Mouse (Mus musculus) c-Kit-positive CD71-positive TER-119-positive erythroid progenitor cells, embryonic 14.5 days (primary cell): ENCODE results near the gene Ncl.

Source experiments
- DNase-seq: peaks from one replicate; pipeline ENCODE4 v3.0.0-alpha.2; 2013; ENCODE audit warnings: low spot score

Ncl gene

GRCm38 (mm10) chr1:86358906-86359797, at the start of gene Ncl:
TSS of gene Ncl (minus strand) at chr1:86359400.
- DNase-seq = peak; percentile 99

DNA sequence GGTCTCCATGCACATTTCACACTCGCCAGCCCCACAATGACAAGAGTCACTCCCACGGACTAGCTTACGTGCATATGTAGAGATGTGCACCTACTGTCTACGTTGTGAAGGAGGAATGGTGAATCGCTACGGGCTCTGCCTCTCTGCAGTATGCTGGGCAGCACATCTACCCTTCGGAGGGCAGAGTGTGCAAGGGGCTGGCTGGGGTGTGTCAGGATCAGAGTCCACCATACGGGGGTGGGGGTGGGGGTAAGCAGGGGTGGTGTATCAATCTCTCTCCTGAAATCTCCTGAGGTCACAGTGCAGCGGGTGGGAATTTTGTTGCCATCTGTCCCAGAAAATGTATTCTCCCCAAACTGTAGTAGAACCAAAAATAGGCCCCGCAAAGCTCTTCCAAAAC, 49.3 kb upstream of the Ncl start:
- no peak for DNase-seq

GRCm38 (mm10) chr1:86406914-86407313, 47.7 kb upstream of the Ncl start:
- DNase-seq = no peak

DNA sequence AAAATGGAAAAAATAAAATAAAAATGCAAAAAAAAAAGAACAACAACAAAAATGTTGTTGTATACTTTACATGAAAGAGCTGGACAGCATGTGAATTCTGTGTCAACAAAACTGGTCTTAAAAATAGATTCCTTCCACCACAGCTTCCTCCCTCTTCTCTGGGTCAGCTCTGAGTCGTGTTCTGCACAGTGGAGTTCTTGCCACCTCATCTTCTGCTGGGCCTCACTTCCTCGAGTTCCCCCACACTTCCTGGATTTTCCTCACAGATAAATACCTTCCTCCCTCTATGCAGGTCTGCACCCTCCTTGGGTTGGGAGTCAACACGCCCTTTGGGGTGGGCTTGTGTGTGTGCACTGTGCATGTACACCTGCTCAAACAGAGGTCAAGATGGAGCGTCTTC, 47.1 kb upstream of the Ncl start:
- DNase-seq = no peak

- DNase-seq = peak; percentile 34
These were observed 45.6 kb upstream of the Ncl start for GRCm38 (mm10) chr1:86404834-86405233.

DNA sequence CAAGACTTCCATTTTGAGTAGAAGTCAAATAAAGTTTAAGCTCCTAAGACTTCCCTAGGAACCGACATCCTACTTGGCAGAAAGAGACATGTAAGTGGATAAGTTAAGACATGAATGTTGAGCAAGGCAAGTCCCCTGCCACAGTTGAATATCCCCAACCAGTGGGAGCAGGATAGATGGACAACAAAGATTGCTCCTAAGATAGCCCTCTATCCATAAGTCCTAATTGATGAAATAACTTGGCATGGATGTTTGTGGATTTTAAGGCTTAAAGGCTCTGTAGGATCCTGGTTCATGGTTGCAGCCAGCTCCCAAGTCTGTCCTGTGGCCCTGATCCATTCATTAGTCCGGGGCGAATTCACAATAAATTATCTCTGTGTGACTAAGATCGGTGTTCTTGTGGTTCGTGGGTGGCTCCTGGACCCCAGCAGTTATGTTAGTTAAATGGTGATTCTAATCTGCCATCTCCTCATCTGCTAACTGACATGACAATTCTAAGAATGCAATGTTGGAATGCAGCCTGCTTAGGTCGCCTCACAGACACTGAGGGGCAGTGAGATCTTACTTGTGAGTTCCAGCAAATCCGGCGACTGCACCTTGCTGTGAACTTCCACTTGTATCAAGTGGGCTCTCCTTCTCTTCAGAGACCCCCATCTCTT, 41.0 kb upstream of the Ncl start:
- DNase-seq = no peak

GRCm38 (mm10) chr1:86399322-86399721, 40.1 kb upstream of the Ncl start:
- no peak for DNase-seq

GRCm38 (mm10) chr1:86398222-86398621, 39.0 kb upstream of the Ncl start:
- no peak for DNase-seq

DNA sequence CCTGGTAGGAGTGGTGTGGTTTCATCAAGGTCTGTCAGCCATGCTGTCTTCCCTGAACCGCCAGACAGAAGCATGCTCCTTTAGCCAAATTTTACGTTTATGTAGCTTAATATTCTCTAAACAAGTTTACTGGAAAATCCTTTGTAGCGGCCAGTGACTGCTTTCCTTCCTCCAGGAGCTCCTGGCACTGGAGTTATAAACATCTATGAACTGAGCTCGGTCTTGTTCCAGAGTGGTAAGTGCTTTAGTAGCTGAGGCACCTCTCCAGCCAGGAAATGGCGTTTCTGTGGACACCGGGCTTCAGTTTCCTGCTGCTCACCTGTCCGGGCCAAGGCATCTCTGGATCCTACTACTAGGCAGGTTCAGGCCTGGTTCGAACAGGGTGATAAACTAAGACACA, 38.4 kb upstream of the Ncl start:
- no peak for DNase-seq

- DNase-seq = no peak
These were observed 36.7 kb upstream of the Ncl start for GRCm38 (mm10) chr1:86395897-86396296.

DNA sequence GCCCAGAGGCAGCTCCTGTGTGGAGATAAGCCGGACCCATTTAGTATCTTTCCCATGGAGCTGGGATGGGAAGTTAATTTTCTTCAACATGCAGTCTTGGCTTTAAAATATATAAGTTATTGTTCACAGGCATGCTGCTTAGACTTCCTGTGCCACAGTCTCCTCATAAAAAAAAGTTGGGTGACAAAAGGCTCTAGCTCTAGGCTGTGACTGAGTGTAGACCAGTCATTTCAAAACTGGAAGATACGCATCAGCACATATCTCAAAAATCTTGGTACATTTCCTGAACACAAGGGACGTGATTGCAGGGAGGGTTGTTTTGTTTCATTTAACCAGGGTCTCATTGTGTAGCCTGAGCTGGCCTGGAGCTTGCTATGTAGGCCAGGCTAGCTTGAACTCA, 35.0 kb upstream of the Ncl start:
- DNase-seq = no peak

- DNase-seq = no peak
These were observed 34.0 kb upstream of the Ncl start for GRCm38 (mm10) chr1:86393219-86393618.

DNA sequence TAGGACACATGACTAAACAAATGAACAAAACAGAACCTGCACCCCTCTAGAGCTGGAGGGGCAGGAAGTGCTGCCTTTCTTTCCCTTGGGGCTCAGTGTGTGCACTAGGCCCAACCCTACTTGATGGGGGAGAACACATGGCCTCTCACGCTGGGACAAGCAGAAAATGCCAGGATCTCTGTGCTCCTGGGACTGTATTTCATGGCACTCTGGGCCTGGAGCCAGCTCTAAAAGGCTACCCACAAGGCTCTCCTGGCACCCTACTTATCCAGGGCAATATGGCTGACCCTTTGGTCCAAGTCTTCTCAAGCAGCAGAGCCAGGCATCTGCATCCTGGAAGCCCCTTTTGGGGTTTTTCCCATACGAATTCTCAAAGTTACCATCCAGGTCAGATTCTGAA, 32.2 kb upstream of the Ncl start:
- DNase-seq = no peak

DNA sequence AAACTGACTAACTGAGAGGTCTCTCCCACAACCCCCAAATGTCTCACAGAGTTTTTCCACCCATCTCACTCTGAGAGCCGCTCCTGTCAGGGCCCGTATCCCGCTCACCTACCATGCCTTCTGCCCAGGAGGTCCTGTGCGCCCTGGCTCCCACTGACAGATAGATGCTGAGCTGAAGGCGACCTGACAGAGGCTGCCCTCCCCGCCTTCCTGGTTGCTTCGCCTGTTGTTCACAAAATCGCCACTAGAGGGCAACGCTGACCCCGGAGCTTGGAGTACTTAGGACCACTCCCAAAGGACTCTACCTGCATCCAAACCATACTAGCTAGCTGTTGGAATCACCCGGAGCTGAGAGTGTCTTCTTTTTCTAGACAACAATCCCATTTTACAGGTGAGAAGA, 30.0 kb upstream of the Ncl start:
- peak; percentile 61 for DNase-seq

GRCm38 (mm10) chr1:86381027-86381426, 21.8 kb upstream of the Ncl start:
- DNase-seq = peak; percentile 67

- no peak for DNase-seq
These were observed 20.0 kb upstream of the Ncl start for GRCm38 (mm10) chr1:86379161-86379569.

DNA sequence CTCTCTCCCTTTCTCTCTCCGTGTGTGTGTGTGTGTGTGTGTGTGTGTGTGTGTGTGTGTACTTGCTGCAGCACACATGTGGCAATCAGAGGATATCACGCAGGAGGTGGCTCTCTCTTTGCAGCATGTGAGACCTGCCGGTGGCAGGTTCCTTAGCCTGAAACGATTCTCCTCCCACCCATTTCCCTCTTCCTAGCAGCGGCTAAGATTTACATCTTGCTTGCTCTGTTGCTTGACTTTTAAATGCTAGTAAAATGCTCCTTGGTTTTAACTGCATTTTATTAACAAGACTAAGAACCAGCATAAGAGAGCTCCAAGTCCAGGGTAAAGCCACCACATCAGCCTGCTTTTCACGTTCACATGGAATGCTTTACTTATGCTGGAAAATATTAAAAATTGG, 19.5 kb upstream of the Ncl start:
- no peak for DNase-seq

DNA sequence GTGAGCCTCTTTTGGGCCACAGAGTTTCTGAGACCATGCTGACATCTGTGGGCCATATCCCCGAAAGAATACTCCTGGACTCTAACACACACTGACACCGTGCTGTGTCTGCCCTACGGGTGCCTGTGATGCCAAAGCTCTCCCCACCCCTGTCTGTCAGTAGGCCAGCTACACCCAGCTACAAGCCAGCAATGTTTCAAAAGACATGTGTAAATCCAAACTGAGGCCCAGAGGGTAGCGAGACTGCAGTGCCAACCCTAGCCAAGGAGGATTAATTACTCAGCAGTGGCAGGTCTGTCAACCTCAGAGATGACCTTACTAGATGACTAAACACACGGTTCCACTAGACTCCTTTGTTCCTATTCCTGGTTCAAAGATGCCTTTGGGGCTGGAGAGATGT, 17.2 kb upstream of the Ncl start:
- no peak for DNase-seq

GRCm38 (mm10) chr1:86371997-86372396, 12.8 kb upstream of the Ncl start:
- DNase-seq = no peak

DNA sequence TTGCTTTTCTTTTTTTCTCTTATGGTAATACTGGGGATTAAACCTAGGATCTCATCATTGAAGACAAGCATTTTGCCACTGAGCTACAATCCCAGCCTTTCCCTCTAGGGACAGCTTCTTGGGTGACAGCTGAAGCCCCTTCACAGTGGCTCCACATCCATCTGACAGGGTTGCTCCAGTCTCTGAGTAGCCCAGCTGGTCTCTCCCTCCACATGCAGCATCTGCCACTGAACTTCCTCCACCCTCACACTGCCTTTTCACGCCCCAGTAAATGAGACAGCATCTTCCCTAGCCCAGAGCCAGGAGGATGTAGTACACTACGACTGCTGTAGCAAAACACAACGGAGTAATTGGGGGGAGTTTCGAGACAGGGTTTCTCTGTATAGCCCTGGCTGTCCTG, 8.9 kb upstream of the Ncl start:
- no peak for DNase-seq

DNA sequence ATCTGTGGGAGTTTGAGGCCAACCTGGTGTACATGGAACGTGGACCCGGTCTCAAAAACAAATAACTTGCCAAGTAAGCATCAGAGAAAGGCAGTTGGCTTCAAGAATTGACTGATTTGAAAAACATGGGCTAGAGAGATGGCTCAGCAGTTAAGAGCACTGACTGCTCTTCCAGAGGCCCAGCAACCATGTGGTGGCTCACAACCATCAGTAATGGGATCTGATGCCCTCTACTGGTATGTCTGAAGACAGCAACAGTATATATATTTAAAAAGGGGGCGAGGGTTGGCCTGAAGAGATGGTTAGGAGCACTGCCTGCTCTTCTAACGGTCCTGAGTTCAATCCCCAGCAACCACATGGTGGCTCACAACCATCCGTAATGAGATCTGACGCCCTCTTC, 4.5 kb upstream of the Ncl start:
- no peak for DNase-seq

GRCm38 (mm10) chr1:86361852-86362615, 2.8 kb upstream of the Ncl start:
- no peak for DNase-seq

- DNase-seq = no peak
These were observed 1.2 kb upstream of the Ncl start for GRCm38 (mm10) chr1:86360441-86360840.
